In the genomic region with DNA sequence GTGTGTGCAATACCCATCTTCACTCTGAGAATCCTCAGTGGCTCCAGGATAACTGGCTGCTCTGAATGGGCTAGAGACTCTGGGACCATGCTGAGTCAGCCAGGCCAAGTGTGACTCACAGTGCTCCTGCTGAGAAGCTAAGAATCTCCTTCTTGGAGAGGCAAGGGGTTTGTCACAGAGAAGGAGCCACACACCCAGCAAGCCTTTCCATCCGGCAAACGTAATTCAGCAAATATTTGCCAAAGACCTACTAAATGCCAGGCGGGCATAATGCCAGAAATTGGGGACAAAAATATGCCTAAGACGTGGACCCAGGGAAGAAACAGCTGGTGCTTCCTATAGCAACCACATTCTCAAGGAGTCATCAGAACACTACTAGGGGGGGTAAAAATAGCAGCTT, we compare ENCODE assay signal across 10 mouse cellular contexts.
A peak's percentile ranks its signal among the peaks of the same experiment; 100 is the strongest.
DNase-seq lines count a peak whose midpoint lies in the region; ATAC-seq and TF ChIP-seq lines count a peak whose summit lies in the region.
"Had no signal": no experiment of that assay in that cellular context is flagged by ENCODE, and none has a peak within 500 bp of the region (broad histone marks: within the 10 kb centered on the region; RNA-seq: fewer than 3 reads in every experiment).

No protein-coding gene starts in this region.

- no peaks in the 10 kb centered on the region for H3K36me3 ChIP-seq in kidney, adult 2 months (ENCODE audit: control insufficient read depth, insufficient read depth, low read length)
- no peaks in the 10 kb centered on the region for H3K36me3 ChIP-seq in lung, embryonic 14.5 days (ENCODE audit: insufficient read depth)
- H3K36me3 ChIP-seq in liver, postnatal 0 days (replicated peaks; ENCODE audit: insufficient read depth, low read length): no peaks in the 10 kb centered on the region

- TF ChIP-seq POLR2A in kidney, adult 2 months (IDR thresholded peaks at IDR 0.05; ENCODE audit: low read depth, low read length): no peak

- in situ Hi-C loops in Patski (cut with MboI; ENCODE audit: low pct_unique_long_range_greater_than_20kb): no loop called here

- H3K9ac ChIP-seq in lung, embryonic 14.5 days: no peak overlapping the region
- no peak overlapping the region for H3K9ac ChIP-seq in liver, postnatal 0 days (replicated peaks)
- H3K9ac ChIP-seq: heart, embryonic 13.5 days; liver, embryonic 14.5 days had no signal

- CTCF ChIA-PET in Patski (lab: Charles Lee): interaction anchor here (1.3 kb wide), 1 partner anchor 53 kb away, joined by 3 read pairs; no protein-coding TSS in a partner anchor

- H3K4me2 ChIP-seq in lung, embryonic 14.5 days: no peak overlapping the region
- no peak overlapping the region for H3K4me2 ChIP-seq in liver, postnatal 0 days (ENCODE audit: low read depth, low read length)
- H3K4me2 ChIP-seq: heart, embryonic 13.5 days had no signal

- peak; percentile 80 for ATAC-seq in Patski
- ATAC-seq in lung, embryonic 14.5 days (ENCODE audit: insufficient read depth): peak; percentile 65; the same call in 1 of the 2 replicates
- ATAC-seq in liver, postnatal 0 days: no peak

- POLR2A ChIA-PET in Patski (lab: Charles Lee): interaction anchor here (0.6 kb wide), 1 partner anchor 215 kb away, joined by 3 read pairs; no protein-coding TSS in a partner anchor

- H3K27me3 ChIP-seq in kidney, adult 2 months (replicated peaks; ENCODE audit: control insufficient read depth, insufficient read depth, low read length): no peaks in the 10 kb centered on the region
- H3K27me3 ChIP-seq in Patski: no peaks in the 10 kb centered on the region
- no peaks in the 10 kb centered on the region for H3K27me3 ChIP-seq in lung, embryonic 14.5 days (ENCODE audit: insufficient read depth, low read length)
- no peaks in the 10 kb centered on the region for H3K27me3 ChIP-seq in liver, postnatal 0 days (ENCODE audit: insufficient read depth, low read length)
- H3K27me3 ChIP-seq: heart, embryonic 13.5 days had no signal

- no peak for TF ChIP-seq CTCF in kidney, adult 2 months (conservative IDR thresholded peaks at IDR 0.05; ENCODE audit: insufficient read depth, insufficient read length, low read depth, low read length)
- no peak for TF ChIP-seq CTCF in Patski (IDR thresholded peaks at IDR 0.05)
- TF ChIP-seq CTCF in lung, embryonic 14.5 days (IDR thresholded peaks at IDR 0.05; ENCODE audit: low read depth): no peak
- no peak for TF ChIP-seq CTCF in liver, postnatal 0 days (IDR thresholded peaks at IDR 0.05; ENCODE audit: low read depth)

- no peaks in the 10 kb centered on the region for H3K9me3 ChIP-seq in lung, embryonic 14.5 days (ENCODE audit: low read depth, low read length)
- no peaks in the 10 kb centered on the region for H3K9me3 ChIP-seq in liver, postnatal 0 days (ENCODE audit: low read length)
- H3K9me3 ChIP-seq: heart, embryonic 13.5 days had no signal

- H3K4me3 ChIP-seq in kidney, adult 2 months (ENCODE audit: insufficient read depth, low read depth, low read length): no peak overlapping the region
- H3K4me3 ChIP-seq in lung, embryonic 14.5 days (ENCODE audit: low read depth, low read length): no peak overlapping the region
- no peak overlapping the region for H3K4me3 ChIP-seq in liver, postnatal 0 days (ENCODE audit: low read depth, low read length)
- H3K4me3 ChIP-seq: heart, embryonic 13.5 days had no signal

- no peak overlapping the region for H3K27ac ChIP-seq in kidney, adult 2 months (ENCODE audit: insufficient read depth, low read depth, low read length)
- no peak overlapping the region for H3K27ac ChIP-seq in lung, embryonic 14.5 days (ENCODE audit: low read depth)
- H3K27ac ChIP-seq in liver, postnatal 0 days (ENCODE audit: low read depth): no peak overlapping the region
- H3K27ac ChIP-seq: heart, embryonic 13.5 days; liver, embryonic 14.5 days had no signal

- peak; percentile 40 for DNase-seq in kidney, adult 2 months
- DNase-seq in kidney, adult 18-20 months: no peak
- DNase-seq in Patski (ENCODE audit: low read depth, low spot score): peak; percentile 61
- DNase-seq in cerebellum, postnatal 10 days: peak; percentile 69 to 75
- peak; percentile 77 for DNase-seq in lung, embryonic 14.5 days
- no peak for DNase-seq in spleen, adult 18-20 months
- DNase-seq in thymus, postnatal 10 days (ENCODE audit: low spot score in 2 of 2): no peak
- DNase-seq in liver, postnatal 0 days: no peak

- TF ChIP-seq EP300 in liver, postnatal 0 days (IDR thresholded peaks at IDR 0.05; ENCODE audit: low read depth): no peak

- 55% methylated on average over 4 of the region's 4 CpGs for WGBS in kidney, adult 2 months
- 31% methylated on average over 4 of the region's 4 CpGs for WGBS in lung, embryonic 14.5 days
- whole genome bisulfite sequencing in liver, postnatal 0 days (ENCODE audit: insufficient replicate concordance): 64% methylated on average over 4 of the region's 4 CpGs

- H3K4me1 ChIP-seq in kidney, adult 2 months (ENCODE audit: control insufficient read depth, insufficient read depth, low read length): peaks cover 17% of the 10 kb centered on the region
- H3K4me1 ChIP-seq in lung, embryonic 14.5 days (ENCODE audit: insufficient read depth): no peaks in the 10 kb centered on the region; the same call in 1 of the 2 replicates
- H3K4me1 ChIP-seq in liver, postnatal 0 days (ENCODE audit: insufficient read depth): peaks cover 6% of the 10 kb centered on the region; the same call in 1 of the 2 replicates

Comparison
In these comparisons a context has a peak if more than half of its experiments do, and no peak if none do; other contexts are left out.
1. DNase-seq: peak in kidney, adult 2 months (single experiment), Patski (single experiment), cerebellum, postnatal 10 days (2 of 2) and lung, embryonic 14.5 days (single experiment); none in kidney, adult 18-20 months (single experiment), spleen, adult 18-20 months (0 of 2), thymus, postnatal 10 days (0 of 2) and liver, postnatal 0 days (single experiment).